Mouse (Mus musculus) layer of hippocampus, adult 2 months (tissue): ENCODE data around the gene Vwa2. TPM values are rescaled to one million over a fixed set of nuclear protein-coding genes. Genes with fewer than 3 reads are reported as not detected.
A peak's percentile ranks its signal among the peaks of the same experiment; 100 is the strongest.

ENCODE experiments used
- DNase-seq, 2 experiments: peaks; one replicate each; pipeline ENCODE4 v3.0.0; 2022; ENCODE audit warnings: low spot score in 2 of 2
- H3K27ac ChIP-seq: fragments of 200-600 bp; 2 replicates; pipeline ENCODE4 v1.8.1; 2022
- H3K4me3 ChIP-seq: fragments of 200-600 bp; 2 replicates; pipeline ENCODE4 v1.8.1; 2022; ENCODE audit warnings: mild to moderate bottlenecking
- CTCF ChIP-seq: fragments of 200-600 bp; conservative IDR thresholded peaks from 2 replicates; pipeline ENCODE4 v1.8.1; 2022; ENCODE audit warnings: antibody characterized with exemption, mild to moderate bottlenecking, moderate library complexity
- total RNA-seq, 2 experiments: library from RNA; stranded (reverse); gene quantifications; 2 replicates each; pipeline ENCODE4 v1.2.3; 2021

The Vwa2 gene
- total RNA-seq, 2 experiments from 2014 or later = not detected

DNA sequence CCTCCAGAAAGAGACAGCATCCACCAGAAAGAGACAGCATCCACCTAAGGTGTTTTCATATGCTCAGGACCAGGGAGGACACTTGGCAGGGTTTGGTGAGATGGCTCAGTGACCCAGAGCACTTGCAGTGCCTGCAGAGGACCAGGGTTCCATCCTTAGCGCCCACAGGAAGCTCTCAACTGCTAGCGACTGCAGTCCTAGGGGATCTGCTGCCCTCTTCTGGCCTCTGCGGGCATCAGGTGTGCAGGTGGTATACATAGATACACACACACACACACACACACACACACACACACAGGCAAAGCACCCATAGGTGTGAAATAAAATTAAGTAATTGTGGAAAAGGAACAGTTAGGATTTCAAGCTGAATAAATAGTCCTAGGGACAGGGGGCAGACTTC is 70.8 kb downstream of the Vwa2 start:
- Histone ChIP-seq H3K27ac (no peak overlapping the region), H3K4me3 (no peak overlapping the region)
- DNase-seq = no peak
- TF ChIP-seq CTCF = peak; percentile 28

DNA sequence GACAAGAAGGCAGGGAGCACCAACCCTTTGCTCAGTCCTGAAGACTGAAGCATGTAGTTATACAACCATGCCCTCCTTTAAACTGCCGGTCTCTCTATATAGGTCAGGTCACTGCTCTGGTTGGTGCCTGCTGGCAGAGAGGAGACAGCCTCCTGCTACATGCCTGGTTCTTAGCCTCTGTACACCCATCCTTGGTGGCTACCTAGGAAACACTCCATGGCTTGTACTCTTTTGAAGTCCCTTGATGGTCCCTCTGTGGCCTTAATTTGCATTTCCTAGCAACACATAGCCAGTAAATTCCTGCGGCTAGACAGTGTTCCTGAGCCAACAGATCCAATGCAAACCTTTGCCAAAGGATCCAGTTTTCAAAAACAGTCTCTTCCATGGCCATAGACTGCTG is 71.6 kb downstream of the Vwa2 start:
- no peak overlapping the region for H3K27ac ChIP-seq
- no peak for DNase-seq
- no peak overlapping the region for H3K4me3 ChIP-seq
- no peak for TF ChIP-seq CTCF

DNA sequence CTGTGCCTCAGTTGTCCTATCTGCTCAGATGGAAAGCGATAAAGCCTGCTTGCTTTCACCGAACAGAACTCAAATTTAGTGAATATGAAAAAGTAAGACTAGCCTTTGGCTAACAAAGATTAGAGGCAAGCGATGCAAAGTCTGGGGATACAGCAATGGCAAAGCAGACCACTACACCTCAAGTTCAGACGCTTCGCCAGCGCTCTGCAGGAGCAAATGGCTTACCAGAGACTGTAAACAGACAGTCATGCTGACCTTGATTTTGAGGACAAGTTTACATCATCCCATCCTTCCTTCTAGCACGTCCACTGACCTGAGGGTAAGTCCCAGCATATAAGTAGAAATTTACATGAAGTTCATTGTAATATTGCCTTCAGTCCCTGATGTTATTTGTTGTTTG is 72.2 kb downstream of the Vwa2 start:
- H3K4me3 ChIP-seq = no peak overlapping the region
- no peak overlapping the region for H3K27ac ChIP-seq
- DNase-seq = no peak
- no peak for TF ChIP-seq CTCF

DNA sequence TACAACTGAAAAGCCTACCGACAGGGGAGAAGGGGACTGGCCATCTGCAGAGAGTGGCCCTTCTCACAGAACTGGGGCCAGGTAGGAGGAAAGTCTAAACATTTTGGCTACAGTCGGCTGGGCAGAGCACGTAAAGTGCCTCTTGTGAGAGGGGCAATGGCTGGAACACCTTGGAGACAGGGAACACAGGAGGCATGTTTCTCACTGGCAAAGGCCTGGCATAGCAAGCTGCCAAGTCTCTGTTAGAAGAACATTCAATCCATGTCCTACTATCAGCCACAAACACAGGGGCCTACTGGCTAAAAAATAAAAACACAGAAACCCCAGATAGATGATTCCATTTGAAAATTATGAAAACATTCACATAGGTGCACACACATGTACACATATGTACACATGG is 72.7 kb downstream of the Vwa2 start:
- Histone ChIP-seq H3K27ac (peak overlapping the region; percentile 25; the same call in 1 of the 2 replicates), H3K4me3 (no peak overlapping the region)
- TF ChIP-seq CTCF = no peak
- DNase-seq = no peak

DNA sequence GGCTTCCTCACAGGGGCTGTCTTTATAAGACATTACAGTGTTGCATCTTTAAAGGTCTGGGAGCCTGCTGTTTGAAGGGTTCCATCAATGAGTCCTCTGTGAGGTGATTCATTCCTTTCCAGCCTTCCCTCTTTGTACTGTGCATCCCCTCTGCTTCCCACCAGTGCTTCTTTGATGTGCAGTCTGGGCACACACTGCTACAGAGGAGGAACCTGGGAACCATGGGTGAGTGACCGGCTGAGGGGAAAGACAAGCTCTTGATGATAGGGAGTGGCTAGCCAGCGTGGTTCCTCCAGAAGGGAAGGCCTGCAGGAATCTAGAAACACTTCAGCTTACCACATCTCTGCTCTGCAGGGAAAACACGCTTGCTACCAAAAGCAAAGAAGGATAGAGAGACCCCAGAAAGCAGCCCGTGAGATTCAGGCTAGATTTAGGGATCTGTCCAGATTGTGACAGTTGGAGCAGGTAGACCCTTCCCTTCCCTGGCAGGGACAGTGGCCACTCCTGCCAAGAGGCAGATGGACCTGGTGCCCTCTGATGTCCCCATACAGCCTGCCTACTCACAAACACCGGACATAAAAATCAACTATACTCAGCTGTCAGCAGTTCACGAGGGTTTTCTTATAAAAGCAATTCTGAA is 74.0 kb downstream of the Vwa2 start:
- no peak for DNase-seq
- Histone ChIP-seq H3K4me3 (no peak overlapping the region), H3K27ac (no peak overlapping the region)
- TF ChIP-seq CTCF = no peak

DNA sequence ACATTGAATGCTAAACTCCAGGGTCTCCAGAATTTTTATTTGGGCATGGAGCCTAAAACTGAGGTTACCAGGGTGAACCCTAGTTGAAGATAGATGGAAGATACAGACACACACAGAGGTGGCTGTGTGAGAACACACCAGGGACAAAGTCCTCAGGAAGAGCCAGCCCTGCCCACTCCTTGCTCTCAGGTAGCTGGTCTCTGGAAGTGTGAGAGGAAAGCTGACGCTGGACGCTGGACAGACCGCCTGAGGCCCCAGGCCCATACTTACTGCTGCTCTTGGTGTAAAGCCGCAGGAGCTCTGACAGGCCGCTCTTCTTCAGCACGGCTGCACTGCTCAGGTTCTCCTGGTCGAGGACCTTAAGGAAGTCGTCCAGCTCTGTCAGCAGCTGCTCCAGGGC is 75.8 kb downstream of the Vwa2 start:
- DNase-seq = no peak
- H3K27ac ChIP-seq = no peak overlapping the region
- no peak for TF ChIP-seq CTCF
- no peak overlapping the region for H3K4me3 ChIP-seq

DNA sequence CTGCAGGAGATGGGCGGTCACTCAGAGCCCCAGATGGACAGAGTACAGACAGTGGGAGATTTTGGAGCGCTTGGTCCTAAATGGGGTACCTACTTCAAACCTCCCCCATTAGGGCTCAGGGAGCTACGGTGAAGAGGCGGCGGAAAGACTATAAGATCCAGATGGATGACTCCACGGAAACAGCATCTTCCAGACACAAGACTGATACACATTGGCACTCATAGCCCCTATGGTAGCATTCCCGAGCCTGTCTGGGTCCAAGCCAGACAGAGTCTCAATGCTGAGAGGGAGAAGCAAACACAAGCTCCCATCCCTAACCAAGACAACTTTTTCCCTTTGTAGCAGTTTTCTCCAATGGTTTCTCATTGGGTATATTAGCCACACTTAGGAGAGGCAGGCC is 76.8 kb downstream of the Vwa2 start:
- no peak overlapping the region for H3K27ac ChIP-seq
- DNase-seq = no peak
- no peak for TF ChIP-seq CTCF
- H3K4me3 ChIP-seq = no peak overlapping the region

DNA sequence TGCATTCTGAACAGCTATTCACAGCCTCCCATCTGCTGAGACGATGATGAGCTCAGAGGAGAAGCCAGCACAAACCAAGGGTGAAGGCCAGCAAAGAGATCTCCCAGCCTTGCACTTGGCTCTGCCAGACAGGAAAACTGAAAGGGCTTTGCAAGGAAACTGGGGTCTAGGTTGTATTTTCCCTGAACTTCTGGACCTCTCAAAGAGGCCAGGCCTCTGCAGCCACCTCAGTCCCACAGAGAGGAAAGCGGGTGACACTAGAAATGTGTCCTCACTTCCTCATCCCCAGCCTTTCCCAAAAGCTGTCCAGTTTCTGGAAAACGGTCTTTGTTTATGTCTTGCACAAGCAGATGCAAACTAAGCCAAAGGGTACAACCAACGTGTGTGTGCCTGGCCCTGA is 79.8 kb downstream of the Vwa2 start:
- no peak overlapping the region for H3K4me3 ChIP-seq
- TF ChIP-seq CTCF = no peak
- no peak for DNase-seq
- no peak overlapping the region for H3K27ac ChIP-seq

DNA sequence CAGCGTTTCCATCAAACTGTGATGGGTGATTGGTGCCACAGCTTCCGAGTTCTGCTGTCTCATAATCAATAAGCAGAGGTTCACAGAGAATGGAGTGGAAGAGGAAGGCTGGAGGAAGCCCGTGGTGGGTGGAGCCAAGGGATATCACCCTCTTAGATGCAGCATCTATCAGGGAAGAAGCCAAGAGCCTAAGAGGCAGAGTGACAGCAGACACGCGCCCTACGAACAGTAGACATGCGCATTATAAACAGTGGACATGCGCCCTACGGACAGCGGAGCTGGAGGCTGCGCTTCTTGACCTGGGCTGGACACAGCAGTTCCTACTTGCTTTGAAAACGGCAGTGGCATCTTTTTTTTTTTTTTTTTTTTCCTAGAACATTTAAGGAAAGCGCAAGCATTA is 80.8 kb downstream of the Vwa2 start:
- no peak overlapping the region for H3K4me3 ChIP-seq
- H3K27ac ChIP-seq = no peak overlapping the region
- no peak for DNase-seq
- no peak for TF ChIP-seq CTCF

DNA sequence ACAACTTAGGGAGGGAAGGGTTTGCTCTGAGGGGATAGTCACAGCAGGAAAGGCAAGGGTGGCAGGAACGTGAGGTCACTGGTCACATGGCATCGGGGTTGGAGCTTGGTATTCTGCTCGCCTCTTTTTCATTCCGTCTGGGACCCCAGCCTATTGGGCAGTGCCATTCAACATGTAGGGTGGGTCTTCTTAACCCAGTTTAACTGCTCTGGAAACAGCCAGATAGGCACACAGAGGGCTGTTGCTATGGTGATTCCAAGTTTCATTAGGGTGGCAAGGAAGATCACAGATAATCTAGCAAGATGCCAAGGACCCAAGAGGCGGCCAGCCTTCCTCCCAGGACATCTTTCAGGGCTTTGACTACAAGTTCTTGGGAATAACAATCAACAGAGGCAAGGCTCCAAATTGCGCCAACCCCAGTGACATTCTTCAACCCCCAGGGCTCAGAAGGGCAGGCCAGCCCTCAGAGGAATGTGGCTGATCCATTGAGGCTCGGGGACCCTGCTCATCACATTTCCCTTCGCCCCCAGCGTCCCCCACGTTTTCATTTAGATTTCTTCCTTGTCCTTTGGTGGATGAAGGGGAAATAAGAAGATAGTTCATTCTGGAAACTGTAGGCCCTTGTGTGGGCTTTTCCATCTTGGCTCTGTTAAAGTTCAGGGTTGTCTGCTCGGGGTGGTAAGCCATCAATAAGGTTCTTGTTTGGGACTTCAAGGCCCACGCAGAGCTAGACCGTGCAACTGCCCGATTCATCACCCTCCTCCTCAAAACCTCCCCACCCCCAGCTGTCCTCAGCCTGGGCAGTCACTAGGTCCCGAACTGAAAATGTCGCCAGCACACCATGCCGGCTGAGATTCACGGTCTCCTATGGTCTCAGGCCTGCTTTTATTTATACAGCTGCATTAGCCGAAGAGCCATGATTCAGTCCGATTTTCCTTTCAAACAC is 81.8 kb downstream of the Vwa2 start:
- TF ChIP-seq CTCF = no peak
- Histone ChIP-seq H3K4me3 (no peak overlapping the region), H3K27ac (peak overlapping the region; percentile 14; the same call in 1 of the 2 replicates)
- DNase-seq = peak in 1 of 2 experiments; percentile 9

DNA sequence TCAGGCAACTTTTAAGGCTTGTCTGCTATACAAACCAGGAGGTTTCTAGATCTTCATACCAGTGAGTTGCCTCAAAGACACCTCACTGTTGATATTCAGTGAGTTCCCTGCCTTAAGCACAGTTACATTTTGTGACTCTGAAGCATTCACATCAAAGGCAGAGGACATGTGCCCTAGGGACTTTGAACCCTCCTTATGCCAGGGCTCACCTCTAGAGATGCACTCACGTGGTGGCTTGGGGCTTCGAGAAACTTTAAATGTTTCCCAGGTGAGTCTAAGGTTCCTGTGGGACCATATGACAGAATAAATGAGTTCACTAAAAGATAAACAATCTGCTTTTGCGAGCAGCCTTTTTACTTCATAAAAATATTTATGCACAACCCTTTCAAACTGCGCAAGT is 84.0 kb downstream of the Vwa2 start:
- no peak overlapping the region for H3K27ac ChIP-seq
- no peak for TF ChIP-seq CTCF
- no peak overlapping the region for H3K4me3 ChIP-seq
- no peak for DNase-seq

DNA sequence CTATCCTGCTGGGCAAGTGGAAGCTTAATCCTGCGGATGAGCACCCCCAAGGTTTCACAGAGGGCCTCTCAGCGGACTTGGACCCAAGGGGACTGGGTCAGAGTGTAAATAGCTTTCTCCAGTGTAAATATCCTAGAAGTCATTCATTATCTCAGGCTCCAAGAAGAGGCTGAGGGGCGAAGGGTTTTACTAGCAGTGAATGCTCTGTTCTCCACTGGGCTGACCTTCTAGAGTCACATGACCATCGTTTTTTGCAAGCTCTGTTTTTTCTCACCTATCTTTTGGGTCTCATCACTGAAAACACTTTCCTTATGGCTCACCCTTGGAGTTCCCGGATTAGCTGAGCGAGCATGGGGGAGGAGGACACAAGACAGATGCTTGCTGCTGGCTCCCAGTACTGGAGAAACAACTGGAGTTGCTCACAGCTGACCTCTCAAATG is 84.6 kb downstream of the Vwa2 start:
- no peak overlapping the region for H3K4me3 ChIP-seq
- DNase-seq = no peak
- no peak overlapping the region for H3K27ac ChIP-seq
- no peak for TF ChIP-seq CTCF

DNA sequence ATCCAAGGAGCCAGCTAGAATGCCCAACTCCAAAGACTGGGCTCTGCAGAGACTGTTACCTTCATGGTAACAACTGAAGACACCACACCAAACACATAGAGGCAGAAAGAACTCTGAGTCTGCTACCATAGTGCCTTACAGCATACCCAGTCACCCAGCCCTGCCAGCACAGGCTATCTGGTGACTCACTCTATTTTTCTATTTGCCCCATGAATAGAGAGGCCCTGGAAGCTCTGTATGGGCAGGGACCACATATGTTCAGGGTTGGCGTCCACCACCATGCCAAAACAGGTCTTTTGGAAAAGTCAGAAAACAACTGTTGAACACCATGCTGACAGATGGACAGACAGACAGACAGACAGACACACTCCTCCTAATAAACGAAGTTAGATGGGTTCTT is 85.0 kb downstream of the Vwa2 start:
- Histone ChIP-seq H3K27ac (no peak overlapping the region), H3K4me3 (no peak overlapping the region)
- DNase-seq = no peak
- TF ChIP-seq CTCF = no peak

DNA sequence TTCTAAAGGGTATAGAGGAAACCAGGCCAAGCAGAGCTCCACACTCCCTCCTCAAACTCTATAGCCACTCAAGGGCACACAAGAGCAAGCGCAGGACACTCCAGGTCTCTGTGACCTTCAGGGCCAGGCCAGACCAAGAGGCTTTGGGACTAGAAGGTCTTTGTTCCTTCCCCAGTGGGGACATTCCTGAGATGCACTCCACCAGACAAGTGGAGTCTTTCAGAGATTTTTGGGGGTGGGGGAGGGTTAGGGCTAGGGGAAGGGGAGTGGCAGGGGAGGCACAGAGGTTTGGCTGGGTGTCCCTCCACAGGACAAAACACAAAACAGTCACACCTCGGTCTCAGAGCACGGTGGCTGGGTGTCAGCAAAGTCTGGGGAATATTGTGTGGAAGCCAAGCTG is 85.6 kb downstream of the Vwa2 start:
- Histone ChIP-seq H3K27ac (no peak overlapping the region), H3K4me3 (no peak overlapping the region)
- no peak for DNase-seq
- no peak for TF ChIP-seq CTCF

Other genes with a start within 250 kb of the Vwa2 start
- gene Adrb1, start 152.1 kb upstream of the Vwa2 start, total RNA-seq = 10 to 100 TPM; 17.7 to 21.4 TPM
- 10 to 100 TPM; 49.5 to 51.5 TPM for gene Ccdc186, start 52.1 kb upstream of the Vwa2 start, total RNA-seq
- gene Tdrd1, start 48.0 kb upstream of the Vwa2 start, total RNA-seq = under 1 TPM; 0.56 to 0.59 TPM
- gene Afap1l2, start 134.0 kb downstream of the Vwa2 start, total RNA-seq = 10 to 100 TPM; 11.4 to 12.0 TPM